Mouse (Mus musculus) kidney, embryonic 16.5 days (tissue): ENCODE measurements at regions not wholly inside any gene's neighbourhood (a gene's known extent, or its start where the extent isn't known, plus 50 kb on each side); places are given as distances from the start of the nearest gene placed in this dataset.
"Not testable (repeated sequence)": the region's sequence is repeated elsewhere in the genome, so short reads cannot be mapped to it uniquely, and the experiment has no call there.

Experiments
- ATAC-seq: fragments of 200-750 bp; cut with Nextera tagmentation; 2 replicates; pipeline ENCODE4 v1.8.0; 2017; ENCODE audit warnings: moderate TSS enrichment; ENCODE audit not compliant: low FRiP score, low TSS enrichment
- H3K27ac ChIP-seq: fragments of 300-500 bp; sonication (generic); 2 replicates; pipeline ENCODE4 v1.5.1; 2014; ENCODE audit warnings: low read length
- H3K27me3 ChIP-seq: fragments of 300-500 bp; sonication (generic); 2 replicates; pipeline ENCODE4 v1.6.1; 2014; ENCODE audit warnings: low read length, control low read depth, mixed read lengths; ENCODE audit not compliant: insufficient read depth
- H3K36me3 ChIP-seq: fragments of 300-500 bp; sonication (generic); 2 replicates; pipeline ENCODE4 v1.6.1; 2014; ENCODE audit warnings: low read length, control low read depth, mixed read lengths; ENCODE audit not compliant: insufficient read depth
- H3K4me1 ChIP-seq: fragments of 300-500 bp; sonication (generic); 2 replicates; pipeline ENCODE4 v1.6.1; 2014; ENCODE audit warnings: low read length, control low read depth, mixed read lengths; ENCODE audit not compliant: insufficient read depth
- H3K4me2 ChIP-seq: fragments of 300-500 bp; sonication (generic); replicated peaks from 2 replicates; pipeline ENCODE4 v1.6.1; 2014; ENCODE audit warnings: low read depth, low read length
- H3K4me3 ChIP-seq: fragments of 300-500 bp; sonication (generic); 2 replicates; pipeline ENCODE4 v1.5.1; 2014; ENCODE audit warnings: mild to moderate bottlenecking, low read length
- H3K9ac ChIP-seq: fragments of 300-500 bp; sonication (generic); replicated peaks from 2 replicates; pipeline ENCODE4 v1.6.1; 2014; ENCODE audit warnings: low read length
- H3K9me3 ChIP-seq: fragments of 300-500 bp; sonication (generic); 2 replicates; pipeline ENCODE4 v1.6.1; 2016; ENCODE audit warnings: low read length, control low read depth
- WGBS: fragments of 180-500 bp; shearing (Covaris S2); extraction: QIAGEN DNeasy Blood & Tissue Kit; methylation state at CpG from one replicate; pipeline ENCODE4 v1.1.7; 2014; 5-methylcytosine and 5-hydroxymethylcytosine counted together

DNA sequence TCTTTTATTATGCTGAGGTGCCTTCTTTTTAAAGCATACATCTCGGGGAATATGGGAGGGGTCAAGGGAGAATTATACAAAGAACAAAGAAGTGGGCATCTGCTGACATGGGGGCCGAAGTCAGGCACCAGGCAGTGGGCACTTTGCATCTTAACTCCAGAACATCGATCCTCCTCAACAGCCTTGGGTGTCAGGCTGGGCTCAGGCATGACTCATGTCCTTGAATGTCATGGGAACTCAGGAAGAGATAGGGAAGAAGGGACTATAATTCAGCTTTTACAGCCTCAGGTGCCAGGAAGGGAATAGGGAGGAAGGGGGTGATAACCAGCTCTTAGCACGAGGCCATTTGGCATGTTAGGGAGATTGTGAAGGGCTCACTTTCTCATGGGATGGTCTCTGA lies 85.6 kb upstream of the Ptprz1 start:
- H3K27me3 ChIP-seq, H3K4me1 ChIP-seq, ATAC-seq, H3K27ac ChIP-seq, H3K9me3 ChIP-seq, H3K4me3 ChIP-seq, H3K9ac ChIP-seq, H3K4me2 ChIP-seq, H3K36me3 ChIP-seq: not testable (repeated sequence)
- 28% methylated on average over 4 of the region's 4 CpGs for WGBS

- Histone ChIP-seq H3K36me3 (no peaks in the 10 kb centered on the region), H3K4me2 (no peak overlapping the region), H3K27ac (no peak overlapping the region), H3K9me3 (no peaks in the 10 kb centered on the region), H3K4me1 (no peaks in the 10 kb centered on the region), H3K4me3 (no peak overlapping the region), H3K9ac (no peak overlapping the region), H3K27me3 (no peaks in the 10 kb centered on the region)
- 91% methylated on average over 4 of the region's 4 CpGs for WGBS
- ATAC-seq: no peak
Observed at GRCm38 (mm10) chr6:22791801-22792200, 83.5 kb upstream of the Ptprz1 start.

GRCm38 (mm10) chr6:22792601-22793000 lies 82.7 kb upstream of the Ptprz1 start:
- Histone ChIP-seq H3K4me2 (no peak overlapping the region), H3K9ac (no peak overlapping the region), H3K27ac (no peak overlapping the region), H3K36me3 (no peaks in the 10 kb centered on the region), H3K9me3 (no peaks in the 10 kb centered on the region), H3K4me3 (no peak overlapping the region), H3K4me1 (no peaks in the 10 kb centered on the region), H3K27me3 (no peaks in the 10 kb centered on the region)
- WGBS: 75% methylated on average over 3 of the region's 3 CpGs
- no peak for ATAC-seq

GRCm38 (mm10) chr6:22794071-22794721 lies 81.1 kb upstream of the Ptprz1 start:
- Histone ChIP-seq H3K4me2 (no peak overlapping the region), H3K27me3 (no peaks in the 10 kb centered on the region), H3K36me3 (no peaks in the 10 kb centered on the region), H3K9ac (no peak overlapping the region), H3K27ac (no peak overlapping the region), H3K4me1 (no peaks in the 10 kb centered on the region), H3K9me3 (no peaks in the 10 kb centered on the region), H3K4me3 (no peak overlapping the region)
- WGBS: 65% methylated on average over 12 of the region's 12 CpGs
- no peak for ATAC-seq

GRCm38 (mm10) chr6:22794755-22795154 lies 80.5 kb upstream of the Ptprz1 start:
- no peaks in the 10 kb centered on the region for H3K4me1 ChIP-seq
- WGBS: 84% methylated on average over 3 of the region's 3 CpGs
- H3K9me3 ChIP-seq: no peaks in the 10 kb centered on the region
- H3K9ac ChIP-seq: no peak overlapping the region
- H3K27ac ChIP-seq: no peak overlapping the region
- no peaks in the 10 kb centered on the region for H3K36me3 ChIP-seq
- ATAC-seq: no peak
- no peaks in the 10 kb centered on the region for H3K27me3 ChIP-seq
- no peak overlapping the region for H3K4me3 ChIP-seq
- H3K4me2 ChIP-seq: no peak overlapping the region

GRCm38 (mm10) chr6:22795291-22795860 lies 79.9 kb upstream of the Ptprz1 start:
- Histone ChIP-seq H3K27me3 (no peaks in the 10 kb centered on the region), H3K9me3 (no peaks in the 10 kb centered on the region), H3K9ac (no peak overlapping the region), H3K4me1 (no peaks in the 10 kb centered on the region), H3K36me3 (no peaks in the 10 kb centered on the region), H3K27ac (no peak overlapping the region), H3K4me3 (no peak overlapping the region), H3K4me2 (no peak overlapping the region)
- no peak for ATAC-seq
- 74% methylated on average over 6 of the region's 6 CpGs for WGBS

- Histone ChIP-seq H3K36me3 (no peaks in the 10 kb centered on the region), H3K9me3 (no peaks in the 10 kb centered on the region), H3K9ac (no peak overlapping the region), H3K27ac (no peak overlapping the region), H3K4me2 (no peak overlapping the region), H3K4me3 (no peak overlapping the region), H3K27me3 (no peaks in the 10 kb centered on the region), H3K4me1 (no peaks in the 10 kb centered on the region)
- 76% methylated on average over 3 of the region's 3 CpGs for WGBS
- no peak for ATAC-seq
Observed at GRCm38 (mm10) chr6:22801908-22802307, 73.4 kb upstream of the Ptprz1 start.

GRCm38 (mm10) chr6:22802399-22803092 lies 72.8 kb upstream of the Ptprz1 start:
- Histone ChIP-seq H3K9me3 (no peaks in the 10 kb centered on the region), H3K4me2 (no peak overlapping the region), H3K4me1 (no peaks in the 10 kb centered on the region), H3K36me3 (no peaks in the 10 kb centered on the region), H3K4me3 (no peak overlapping the region), H3K27me3 (no peaks in the 10 kb centered on the region), H3K9ac (no peak overlapping the region), H3K27ac (no peak overlapping the region)
- WGBS: 67% methylated on average over 12 of the region's 12 CpGs
- 0 out of 2 replicates have a peak, but pooled peaks have one; percentile 27 for ATAC-seq

DNA sequence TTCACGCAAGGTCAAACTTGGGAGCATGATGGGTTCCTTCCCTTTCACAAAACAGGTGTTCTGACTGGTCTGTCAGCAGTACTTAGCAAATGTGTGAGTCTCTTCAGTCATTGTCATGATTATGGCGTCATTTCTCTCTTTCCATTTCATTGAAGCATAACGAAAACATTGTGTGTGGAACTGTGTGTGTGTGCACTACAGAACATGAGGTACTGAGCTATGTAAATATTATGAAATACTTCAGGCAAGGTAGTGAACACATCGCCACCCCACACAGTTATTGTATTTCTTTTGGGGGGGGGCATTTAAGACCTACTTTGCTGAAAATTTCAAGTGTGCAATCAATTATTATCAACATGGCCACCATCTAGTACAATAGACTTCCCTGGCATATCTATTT lies 71.4 kb upstream of the Ptprz1 start:
- Histone ChIP-seq H3K27ac (no peak overlapping the region), H3K4me1 (no peaks in the 10 kb centered on the region), H3K4me3 (no peak overlapping the region), H3K4me2 (no peak overlapping the region), H3K36me3 (no peaks in the 10 kb centered on the region), H3K9me3 (no peaks in the 10 kb centered on the region), H3K27me3 (no peaks in the 10 kb centered on the region), H3K9ac (no peak overlapping the region)
- 70% methylated on average over 4 of the region's 4 CpGs for WGBS
- ATAC-seq: no peak

DNA sequence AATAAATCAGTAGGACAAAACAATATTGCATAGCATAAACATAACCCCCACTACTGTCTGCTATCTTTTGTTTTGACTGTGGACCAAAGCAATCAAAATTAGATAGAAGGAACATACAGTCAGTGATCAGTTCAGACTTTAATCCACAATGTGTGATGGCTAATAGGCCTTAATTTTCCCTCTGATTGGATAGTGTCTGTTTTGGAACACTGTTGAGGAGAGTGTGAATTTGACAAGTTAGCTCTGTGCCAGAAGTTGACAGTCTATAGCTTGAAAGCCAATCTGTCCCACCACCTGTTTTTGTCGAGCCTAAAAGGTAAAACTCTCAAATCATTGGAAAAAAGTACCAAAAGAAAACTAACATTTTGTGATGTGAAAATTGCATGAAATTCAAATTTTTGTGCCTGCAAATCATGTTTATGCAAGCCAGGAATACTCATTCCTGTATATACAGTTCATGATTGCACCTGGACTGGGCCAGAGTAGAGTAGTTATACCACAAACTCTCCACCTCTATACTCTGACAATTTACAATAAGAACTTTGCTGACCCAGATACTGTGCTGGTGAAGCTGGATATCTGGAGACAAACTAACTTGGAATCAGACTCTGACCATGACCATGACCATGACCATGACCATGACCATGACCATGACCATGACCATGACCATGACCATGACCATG lies 50.1 kb upstream of the Ptprz1 start:
- H3K27me3 ChIP-seq: no peaks in the 10 kb centered on the region
- H3K4me3 ChIP-seq: no peak overlapping the region
- ATAC-seq: no peak
- no peak overlapping the region for H3K4me2 ChIP-seq
- WGBS: 70% methylated on average over 1 of the region's 1 CpGs
- no peak overlapping the region for H3K27ac ChIP-seq
- H3K9ac ChIP-seq: no peak overlapping the region
- H3K4me1 ChIP-seq: no peaks in the 10 kb centered on the region
- no peaks in the 10 kb centered on the region for H3K9me3 ChIP-seq
- H3K36me3 ChIP-seq: no peaks in the 10 kb centered on the region
